Mouse (Mus musculus) small intestine, adult 2 months (tissue): Measurements from ENCODE around the gene Camta1. TPM values are rescaled to one million over a fixed set of nuclear protein-coding genes. Genes with fewer than 3 reads are reported as not detected.

Source experiments
- H3K27ac ChIP-seq: fragments of 200-500 bp; 2 replicates; pipeline ENCODE4 v1.5.1; 2012; ENCODE audit warnings: low read depth, low read length, control low read depth, inconsistent platforms; ENCODE audit not compliant: insufficient read depth
- H3K27me3 ChIP-seq: fragments of 200-500 bp; 2 replicates; pipeline ENCODE4 v1.6.1; 2012; ENCODE audit warnings: mild to moderate bottlenecking, moderate library complexity, low read length, inconsistent platforms; ENCODE audit not compliant: control insufficient read depth, insufficient read depth
- H3K36me3 ChIP-seq: fragments of 200-500 bp; 2 replicates; pipeline ENCODE4 v1.6.1; 2012; ENCODE audit warnings: mild to moderate bottlenecking, low read length, control low read depth, inconsistent platforms; ENCODE audit not compliant: control insufficient read depth, insufficient read depth
- H3K4me1 ChIP-seq: fragments of 200-500 bp; 2 replicates; pipeline ENCODE4 v1.6.1; 2012; ENCODE audit warnings: low read length, inconsistent platforms, mixed read lengths; ENCODE audit not compliant: control insufficient read depth, insufficient read depth, insufficient read length
- H3K4me3 ChIP-seq: fragments of 200-500 bp; 2 replicates; pipeline ENCODE4 v1.5.1; 2012; ENCODE audit warnings: low read depth, mild to moderate bottlenecking, control low read depth, inconsistent platforms, low read length, moderate library complexity
- CTCF ChIP-seq: fragments of 200-500 bp; IDR thresholded peaks from 2 replicates; pipeline ENCODE4 v1.5.1; 2012; ENCODE audit warnings: low read depth, mild to moderate bottlenecking, control low read depth, inconsistent platforms, low read length, moderate library complexity, mixed read lengths; ENCODE audit not compliant: insufficient replicate concordance, insufficient read length; ENCODE audit errors: extremely low read depth
- POLR2A ChIP-seq: fragments of 200-500 bp; IDR thresholded peaks from 2 replicates; pipeline ENCODE4 v1.6.1; 2012; ENCODE audit warnings: low read depth, mild to moderate bottlenecking, control low read depth, inconsistent platforms, low read length, moderate library complexity
- WGBS: fragments of 180-500 bp; shearing (Covaris S2); methylation state at CpG from one replicate; pipeline ENCODE4 v1.1.7; 2018; 5-methylcytosine and 5-hydroxymethylcytosine counted together
- polyA plus RNA-seq: library from polyadenylated mRNA; depleted of rRNA; stranded (reverse); fragments of >200 nt; gene quantifications from 2 replicates; pipeline ENCODE4 v1.2.3, GENCODE M21; 2012

Camta1 gene
- polyA plus RNA-seq, 1 experiment = 2.2 TPM

GRCm38 (mm10) chr4:151305761-151306160 is 555.9 kb downstream of the Camta1 start:
- H3K27me3 ChIP-seq = no peaks in the 10 kb centered on the region
- TF ChIP-seq POLR2A (no peak), CTCF (no peak)
- H3K4me3 ChIP-seq = no peak overlapping the region
- no peaks in the 10 kb centered on the region for H3K4me1 ChIP-seq
- H3K27ac ChIP-seq = no peak overlapping the region
- no peaks in the 10 kb centered on the region for H3K36me3 ChIP-seq
- 70% methylated on average over 6 of the region's 6 CpGs for WGBS

GRCm38 (mm10) chr4:151303931-151304330 is 557.7 kb downstream of the Camta1 start:
- no peaks in the 10 kb centered on the region for H3K36me3 ChIP-seq

GRCm38 (mm10) chr4:151303436-151303835 is 558.2 kb downstream of the Camta1 start:
- TF ChIP-seq CTCF = no peak
- H3K4me1 ChIP-seq = no peaks in the 10 kb centered on the region
- no peak overlapping the region for H3K27ac ChIP-seq
- no peak overlapping the region for H3K4me3 ChIP-seq
- H3K27me3 ChIP-seq = no peaks in the 10 kb centered on the region
- 68% methylated on average over 5 of the region's 5 CpGs for whole genome bisulfite sequencing
- H3K36me3 ChIP-seq = no peaks in the 10 kb centered on the region

More at GRCm38 (mm10) chr4:151303931-151304330, 557.7 kb downstream of the Camta1 start:
- H3K4me1 ChIP-seq = no peaks in the 10 kb centered on the region
- no peak overlapping the region for H3K27ac ChIP-seq
- WGBS = 73% methylated on average over 3 of the region's 3 CpGs
- no peaks in the 10 kb centered on the region for H3K27me3 ChIP-seq
- TF ChIP-seq CTCF = no peak
- TF ChIP-seq POLR2A = no peak
- no peak overlapping the region for H3K4me3 ChIP-seq

- Histone ChIP-seq H3K36me3 (no peaks in the 10 kb centered on the region), H3K27ac (no peak overlapping the region), H3K27me3 (no peaks in the 10 kb centered on the region), H3K4me1 (no peaks in the 10 kb centered on the region), H3K4me3 (no peak overlapping the region)
- TF ChIP-seq POLR2A (no peak), CTCF (peak; percentile 41; the same call in 1 of the 2 replicates)
- WGBS = 41% methylated on average over 11 of the region's 11 CpGs
These were observed 559.2 kb downstream of the Camta1 start for GRCm38 (mm10) chr4:151302195-151303126.

- no peaks in the 10 kb centered on the region for H3K27me3 ChIP-seq
- no peak for TF ChIP-seq CTCF
- no peak overlapping the region for H3K4me3 ChIP-seq
- no peak overlapping the region for H3K27ac ChIP-seq
- H3K36me3 ChIP-seq = no peaks in the 10 kb centered on the region
- 51% methylated on average over 9 of the region's 9 CpGs for WGBS
- H3K4me1 ChIP-seq = no peaks in the 10 kb centered on the region
These were observed 560.3 kb downstream of the Camta1 start for GRCm38 (mm10) chr4:151301337-151301736.

GRCm38 (mm10) chr4:151300706-151301105 is 561.0 kb downstream of the Camta1 start:
- H3K4me1 ChIP-seq = no peaks in the 10 kb centered on the region
- WGBS = 13% methylated on average over 15 of the region's 15 CpGs
- no peaks in the 10 kb centered on the region for H3K27me3 ChIP-seq
- TF ChIP-seq CTCF = no peak
- no peak for TF ChIP-seq POLR2A
- no peaks in the 10 kb centered on the region for H3K36me3 ChIP-seq
- no peak overlapping the region for H3K4me3 ChIP-seq
- H3K27ac ChIP-seq = no peak overlapping the region

- WGBS = 77% methylated on average over 13 of the region's 13 CpGs
- H3K4me3 ChIP-seq = no peak overlapping the region
- no peak overlapping the region for H3K27ac ChIP-seq
- TF ChIP-seq CTCF (no peak), POLR2A (no peak)
- H3K27me3 ChIP-seq = no peaks in the 10 kb centered on the region
- no peaks in the 10 kb centered on the region for H3K4me1 ChIP-seq
- no peaks in the 10 kb centered on the region for H3K36me3 ChIP-seq
These were observed 566.0 kb downstream of the Camta1 start for GRCm38 (mm10) chr4:151295515-151296203.
